Mouse (Mus musculus): ENCODE data around the gene Mical3. TPM values are rescaled to one million over a fixed set of nuclear protein-coding genes. Genes with fewer than 3 reads are reported as not detected.

Mical3 gene
- polyA plus RNA-seq, 1 experiment = 17.8 TPM

DNA sequence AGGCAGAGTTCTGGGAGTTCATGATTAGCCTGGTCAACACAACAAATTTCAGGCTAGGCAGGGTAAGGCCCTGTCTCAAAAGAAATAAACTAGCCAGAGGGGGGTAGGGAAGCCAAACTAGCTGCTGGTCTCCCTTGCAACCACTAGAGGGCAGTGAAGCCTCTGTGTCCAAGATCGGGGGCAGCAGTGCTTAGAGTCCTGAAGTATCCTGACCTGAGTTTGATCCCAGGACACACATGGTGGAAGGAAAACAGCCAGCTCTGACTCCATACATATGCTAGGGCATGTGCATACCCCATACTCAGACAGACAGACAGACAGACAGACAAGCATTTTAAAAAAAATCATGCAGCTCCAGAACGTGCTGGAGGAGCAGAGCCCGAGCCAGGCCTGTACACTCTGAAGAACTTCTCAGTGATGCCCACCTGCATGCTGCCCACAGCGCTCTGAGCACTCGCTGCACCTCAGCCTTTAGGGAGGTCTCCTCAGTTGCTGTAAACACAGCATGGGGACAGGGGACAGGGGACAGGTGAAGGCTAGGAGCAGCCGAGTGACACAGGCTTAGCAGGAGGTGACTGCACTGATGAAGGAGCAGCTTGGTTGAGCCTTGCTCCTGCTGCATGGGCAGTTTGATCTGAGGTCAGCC lies 232.5 kb downstream of the Mical3 start:
- peaks cover 66% of the 10 kb centered on the region for H3K4me1 ChIP-seq
- peaks cover 97% of the 10 kb centered on the region for H3K36me3 ChIP-seq (replicated peaks; ENCODE audit: low read length)
- TF ChIP-seq FLI1 (IDR thresholded peaks at IDR 0.05; ENCODE audit: low read length) (no peak), GATA1 (IDR thresholded peaks at IDR 0.05; ENCODE audit: borderline replicate concordance, low read length) (no peak)
- H3K9me3 ChIP-seq = no peaks in the 10 kb centered on the region
- H3K4me3 ChIP-seq (replicated peaks) = no peak overlapping the region
- no peaks in the 10 kb centered on the region for H3K27me3 ChIP-seq (replicated peaks)

DNA sequence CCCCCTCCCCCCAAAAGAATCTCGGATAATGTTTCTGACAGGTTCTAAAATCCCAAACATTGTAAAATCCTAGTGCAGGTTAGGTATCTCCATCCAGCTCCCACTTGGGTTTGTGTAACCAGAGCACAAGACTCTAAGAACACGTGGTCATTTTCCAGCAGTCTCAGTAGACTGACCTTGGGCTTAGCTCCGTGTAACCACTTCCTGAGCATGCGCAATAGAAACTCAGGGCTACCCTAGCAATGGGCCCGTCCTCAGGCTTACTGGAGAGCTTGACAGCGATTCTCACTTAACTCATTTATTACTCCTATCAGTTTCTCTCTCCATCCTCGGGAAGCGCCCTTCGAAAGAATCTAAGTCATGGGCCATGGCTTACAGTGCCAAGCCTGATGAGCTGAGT lies 236.3 kb downstream of the Mical3 start:
- H3K27me3 ChIP-seq (replicated peaks) = no peaks in the 10 kb centered on the region
- no peak overlapping the region for H3K4me3 ChIP-seq (replicated peaks)
- no peak for TF ChIP-seq FLI1 (IDR thresholded peaks at IDR 0.05; ENCODE audit: low read length)
- no peak for TF ChIP-seq GATA1 (IDR thresholded peaks at IDR 0.05; ENCODE audit: borderline replicate concordance, low read length)
- H3K9me3 ChIP-seq = no peaks in the 10 kb centered on the region
- peaks cover 33% of the 10 kb centered on the region for H3K4me1 ChIP-seq
- H3K36me3 ChIP-seq (replicated peaks; ENCODE audit: low read length) = peaks cover 100% of the 10 kb centered on the region

DNA sequence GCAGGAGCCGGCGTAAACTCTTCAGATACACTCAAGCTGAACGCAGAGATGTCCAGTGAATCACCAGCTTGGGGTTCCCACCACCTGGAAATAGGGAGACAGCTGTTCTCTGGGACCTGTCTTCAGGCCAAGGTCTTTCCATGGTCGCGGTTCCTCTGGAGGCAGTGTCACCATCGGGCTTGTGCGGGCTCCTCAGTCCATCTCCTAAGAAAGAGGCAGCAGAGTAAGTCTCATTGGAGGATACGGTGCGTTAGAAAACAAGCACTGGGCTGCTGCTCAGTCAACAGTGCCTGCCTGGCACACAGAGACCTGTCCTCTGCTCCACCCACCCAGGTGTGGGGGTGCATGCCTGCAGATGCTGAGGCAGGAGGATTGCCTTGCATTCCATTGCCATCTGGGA lies 236.7 kb downstream of the Mical3 start:
- TF ChIP-seq GATA1 (IDR thresholded peaks at IDR 0.05; ENCODE audit: borderline replicate concordance, low read length) = no peak
- no peak for TF ChIP-seq FLI1 (IDR thresholded peaks at IDR 0.05; ENCODE audit: low read length)
- no peak overlapping the region for H3K4me3 ChIP-seq (replicated peaks)
- peaks cover 33% of the 10 kb centered on the region for H3K4me1 ChIP-seq
- H3K36me3 ChIP-seq (replicated peaks; ENCODE audit: low read length) = peaks cover 100% of the 10 kb centered on the region
- H3K27me3 ChIP-seq (replicated peaks) = no peaks in the 10 kb centered on the region
- no peaks in the 10 kb centered on the region for H3K9me3 ChIP-seq

DNA sequence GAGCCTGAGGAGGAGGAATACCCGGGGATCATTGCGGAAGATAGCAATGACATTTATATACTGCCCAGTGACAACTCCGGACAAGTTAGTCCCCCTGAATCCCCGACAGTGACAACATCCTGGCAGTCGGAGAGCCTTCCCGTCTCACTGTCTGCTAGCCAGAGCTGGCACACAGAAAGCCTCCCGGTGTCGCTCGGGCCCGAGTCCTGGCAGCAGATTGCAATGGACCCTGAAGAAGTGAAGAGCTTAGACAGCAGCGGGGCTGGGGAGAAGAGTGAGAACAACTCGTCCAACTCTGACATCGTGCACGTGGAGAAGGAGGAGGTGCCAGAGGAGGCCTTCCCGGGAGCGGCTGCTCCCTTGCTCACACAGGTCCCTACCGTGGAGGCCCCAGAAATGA lies 244.1 kb downstream of the Mical3 start:
- H3K27me3 ChIP-seq (replicated peaks) = no peaks in the 10 kb centered on the region

DNA sequence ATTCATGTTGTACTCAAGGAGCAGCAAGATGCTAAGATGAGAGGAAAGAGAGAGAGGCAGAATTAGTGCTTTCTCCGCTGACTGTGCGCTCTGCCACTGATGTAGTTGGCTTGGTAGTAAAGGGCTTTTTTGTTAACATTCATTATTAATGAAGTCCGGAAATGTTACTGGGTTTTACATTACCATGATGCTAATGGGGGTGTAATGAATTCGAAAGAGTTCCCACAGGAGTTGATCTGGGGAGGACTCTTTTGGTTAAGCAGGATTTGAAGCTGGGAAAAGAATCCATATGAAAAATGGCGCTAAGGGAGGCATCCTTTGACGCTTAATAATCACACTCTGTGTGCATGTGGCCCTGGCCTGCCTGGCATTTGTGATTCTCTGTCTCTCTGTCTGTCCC lies 246.4 kb downstream of the Mical3 start:
- no peaks in the 10 kb centered on the region for H3K4me1 ChIP-seq
- TF ChIP-seq FLI1 (IDR thresholded peaks at IDR 0.05; ENCODE audit: low read length) (no peak), GATA1 (IDR thresholded peaks at IDR 0.05; ENCODE audit: borderline replicate concordance, low read length) (no peak)
- H3K36me3 ChIP-seq (replicated peaks; ENCODE audit: low read length) = peaks cover 94% of the 10 kb centered on the region
- peaks cover 5% of the 10 kb centered on the region for H3K9me3 ChIP-seq
- H3K27me3 ChIP-seq (replicated peaks) = no peaks in the 10 kb centered on the region
- H3K4me3 ChIP-seq (replicated peaks) = no peak overlapping the region

More for the DNA sequence above, 244.1 kb downstream of the Mical3 start:
- no peaks in the 10 kb centered on the region for H3K4me1 ChIP-seq
- H3K9me3 ChIP-seq = peaks cover 5% of the 10 kb centered on the region
- no peak overlapping the region for H3K4me3 ChIP-seq (replicated peaks)
- TF ChIP-seq GATA1 (IDR thresholded peaks at IDR 0.05; ENCODE audit: borderline replicate concordance, low read length) (no peak), FLI1 (IDR thresholded peaks at IDR 0.05; ENCODE audit: low read length) (no peak)
- H3K36me3 ChIP-seq (replicated peaks; ENCODE audit: low read length) = peaks cover 96% of the 10 kb centered on the region

Other genes starting within 250 kb of the Mical3 start
- 12.3 and 13.6 TPM in 2 replicates for gene Bid, start 214.1 kb downstream of the Mical3 start, polyA plus RNA-seq (2012; ENCODE audit: insufficient read depth, low replicate concordance)
- 3.6 and 7.2 TPM in 2 replicates for gene Pex26, start 52.7 kb upstream of the Mical3 start, polyA plus RNA-seq (2012; ENCODE audit: insufficient read depth, low replicate concordance)
- 75.1 and 120 TPM in 2 replicates for gene Tuba8, start 79.7 kb upstream of the Mical3 start, polyA plus RNA-seq (2012; ENCODE audit: insufficient read depth, low replicate concordance)
- gene Usp18, start 114.9 kb upstream of the Mical3 start, polyA plus RNA-seq (2012; ENCODE audit: insufficient read depth, low replicate concordance) = 1.2 TPM in 1 of 2 replicates, not detected in the other
- 2.5 TPM in 1 of 2 replicates, not detected in the other for gene Slc6a13, start 169.2 kb upstream of the Mical3 start, polyA plus RNA-seq (2012; ENCODE audit: insufficient read depth, low replicate concordance)
- not detected in 2 replicates for gene Slc6a12, start 212.1 kb upstream of the Mical3 start, polyA plus RNA-seq (2012; ENCODE audit: insufficient read depth, low replicate concordance)